Mouse (Mus musculus): ENCODE results near the gene Sspo. TPM values are rescaled to one million over a fixed set of nuclear protein-coding genes. Genes with fewer than 3 reads are reported as not detected.

Sspo gene
- total RNA-seq, 2 experiments from 2014 or later: 0.56 to 1.5 TPM

DNA sequence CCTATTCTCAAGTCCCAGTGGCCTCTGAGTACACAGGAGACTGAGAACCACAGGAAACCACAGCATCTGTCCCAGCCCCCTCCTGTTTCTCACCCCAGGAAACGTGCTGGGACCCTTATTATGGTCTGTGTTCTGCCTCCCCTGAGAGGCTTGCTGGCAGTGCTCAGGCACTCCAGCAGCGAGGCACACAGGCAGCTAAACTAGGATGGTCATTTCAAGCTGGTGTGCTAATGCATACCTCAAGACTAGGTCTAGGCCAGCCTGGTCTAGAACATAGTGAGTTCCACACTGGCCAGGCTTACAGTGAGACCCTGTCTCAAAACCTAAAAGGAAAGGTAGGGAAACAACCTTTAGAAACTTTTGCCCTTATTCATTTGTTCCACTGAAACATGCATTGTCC is 27.4 kb upstream of the Sspo start:
- TF ChIP-seq CTCF (IDR thresholded peaks at IDR 0.05): no peak
- Histone ChIP-seq H3K27ac (no peak overlapping the region), H3K4me3 (no peak overlapping the region)
- intact Hi-C loops (cut with DNase I): no loop called here
- no peak for DNase-seq (ENCODE audit: extremely low spot score in 1 of 2, low spot score in 2 of 2)

DNA sequence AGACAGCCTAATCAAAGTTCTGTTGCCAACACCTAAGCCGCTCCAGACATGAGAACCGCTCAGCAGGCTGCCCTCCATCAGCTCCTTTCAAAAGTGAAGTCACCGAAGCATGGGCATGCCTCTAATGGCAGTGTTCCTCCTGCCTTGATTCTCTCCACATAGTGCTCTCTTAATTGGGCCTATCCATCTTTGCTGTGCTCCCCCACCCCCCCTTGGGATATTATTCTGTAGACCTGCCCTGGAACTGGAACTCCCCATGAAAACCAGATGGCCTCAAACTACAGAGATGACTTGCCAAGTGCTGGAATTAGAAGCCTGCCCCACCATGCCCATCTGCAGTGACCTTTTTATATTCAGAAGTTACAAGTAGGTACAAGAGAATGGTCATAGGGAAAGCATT is 24.7 kb upstream of the Sspo start:
- H3K4me3 ChIP-seq: no peak overlapping the region
- no peak for TF ChIP-seq CTCF (IDR thresholded peaks at IDR 0.05)
- intact Hi-C loops (cut with DNase I): no loop called here
- no peak for DNase-seq (ENCODE audit: extremely low spot score in 1 of 2, low spot score in 2 of 2)
- no peak overlapping the region for H3K27ac ChIP-seq

DNA sequence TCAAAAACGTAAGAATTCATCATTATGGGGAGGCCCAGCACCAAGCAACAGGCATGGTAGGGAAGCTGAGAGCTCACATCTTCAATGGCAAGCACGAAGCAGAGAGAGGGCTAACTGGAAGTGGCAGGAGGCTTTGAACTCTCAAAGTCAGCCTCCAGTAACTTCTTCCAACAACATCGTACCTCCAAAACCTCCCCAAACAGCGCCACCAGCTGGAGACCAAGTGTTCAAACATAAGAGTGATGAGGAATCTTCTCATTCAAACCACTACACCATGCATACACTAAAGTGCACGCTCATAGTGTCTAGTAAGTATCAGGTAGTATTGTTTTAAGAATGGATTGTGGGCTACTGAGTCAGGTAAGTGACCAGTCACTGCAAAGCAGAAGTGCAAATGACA is 24.0 kb upstream of the Sspo start:
- no peak; the same call in 1 of the 2 replicates for TF ChIP-seq CTCF (IDR thresholded peaks at IDR 0.05)
- intact Hi-C loops (cut with DNase I): no loop called here
- no peak for DNase-seq (ENCODE audit: extremely low spot score in 1 of 2, low spot score in 2 of 2)
- no peak overlapping the region for H3K4me3 ChIP-seq
- no peak overlapping the region for H3K27ac ChIP-seq

GRCm38 (mm10) chr6:48426956-48427355 is 21.1 kb upstream of the Sspo start:
- DNase-seq (ENCODE audit: extremely low spot score in 1 of 2, low spot score in 2 of 2): no peak
- Histone ChIP-seq H3K27ac (no peak overlapping the region), H3K4me3 (no peak overlapping the region)
- intact Hi-C loops (cut with DNase I): no loop called here
- no peak for TF ChIP-seq CTCF (IDR thresholded peaks at IDR 0.05)

- no peak for DNase-seq (ENCODE audit: extremely low spot score in 1 of 2, low spot score in 2 of 2)
- no peak for TF ChIP-seq CTCF (IDR thresholded peaks at IDR 0.05)
- no peak overlapping the region for H3K4me3 ChIP-seq
- intact Hi-C loops (cut with DNase I): no loop called here
- no peak overlapping the region for H3K27ac ChIP-seq
These were observed 19.1 kb upstream of the Sspo start for GRCm38 (mm10) chr6:48428769-48429557.

DNA sequence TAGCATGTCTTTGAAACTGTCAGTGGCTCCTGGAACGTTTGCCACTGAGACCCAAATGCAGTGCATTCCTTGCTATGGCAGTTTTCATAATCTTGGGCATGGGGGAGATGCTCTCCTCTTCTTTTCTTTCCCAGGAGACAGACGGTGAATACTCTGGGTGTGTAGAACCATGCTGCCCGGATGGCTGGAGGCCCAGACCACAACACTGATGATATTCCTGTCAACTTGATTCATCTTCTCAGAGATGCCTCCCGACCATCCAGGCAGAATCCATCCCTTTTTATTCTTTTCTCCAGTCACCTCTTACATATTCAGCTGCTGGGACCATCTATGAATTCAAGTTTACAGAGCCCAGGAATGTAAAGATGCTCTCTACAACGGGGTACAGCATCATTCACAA is 17.3 kb upstream of the Sspo start:
- DNase-seq (ENCODE audit: extremely low spot score in 1 of 2, low spot score in 2 of 2): no peak
- intact Hi-C loops (cut with DNase I): no loop called here
- no peak overlapping the region for H3K4me3 ChIP-seq
- no peak for TF ChIP-seq CTCF (IDR thresholded peaks at IDR 0.05)
- H3K27ac ChIP-seq: no peak overlapping the region

DNA sequence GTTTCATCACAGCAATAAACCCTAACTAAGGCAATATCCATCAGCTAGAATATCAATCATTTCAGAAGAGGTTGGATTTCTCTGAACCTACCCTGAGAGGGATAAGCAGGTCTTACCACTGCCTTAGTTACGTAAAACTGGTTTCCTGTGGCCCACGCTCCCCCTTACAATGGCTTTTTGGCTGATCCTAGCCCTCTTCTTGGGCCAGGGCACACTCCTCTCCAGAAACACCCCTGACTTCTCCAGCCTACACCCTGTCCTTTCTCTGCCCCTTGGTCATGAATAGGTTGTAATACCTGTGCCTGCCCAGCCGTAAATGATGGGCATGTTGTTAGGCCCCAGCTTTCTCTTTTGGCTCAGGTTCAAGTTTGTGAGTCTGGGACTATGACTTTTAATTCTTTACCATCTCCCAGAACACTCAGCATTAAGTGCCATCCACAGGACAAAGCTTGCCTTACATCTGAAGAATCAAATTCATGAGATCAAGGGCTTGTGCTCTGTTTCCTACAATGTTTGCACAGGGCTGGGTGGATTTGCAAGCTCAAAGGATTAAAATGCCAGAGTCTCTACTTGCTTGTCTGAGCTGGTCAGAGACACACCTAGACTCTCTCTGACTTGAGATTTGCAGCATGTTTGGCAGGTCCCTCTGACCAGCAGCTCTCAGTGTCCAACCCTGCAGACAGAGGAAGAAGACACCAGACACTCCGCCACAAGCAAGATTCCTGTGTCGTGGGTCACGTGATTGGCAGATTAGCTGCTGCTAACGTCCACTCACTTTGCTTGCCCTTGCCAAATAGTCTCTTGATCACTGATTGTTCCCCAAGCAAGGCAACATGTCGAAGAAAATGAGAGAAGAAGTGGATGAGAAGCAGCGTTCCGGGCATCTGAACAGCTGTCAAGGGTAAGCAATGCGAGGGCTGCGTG is 14.9 kb upstream of the Sspo start:
- intact Hi-C loops (cut with DNase I): no loop called here
- Histone ChIP-seq H3K27ac (no peak overlapping the region), H3K4me3 (no peak overlapping the region)
- no peak for DNase-seq (ENCODE audit: extremely low spot score in 1 of 2, low spot score in 2 of 2)
- no peak; the same call in 1 of the 2 replicates for TF ChIP-seq CTCF (IDR thresholded peaks at IDR 0.05)

DNA sequence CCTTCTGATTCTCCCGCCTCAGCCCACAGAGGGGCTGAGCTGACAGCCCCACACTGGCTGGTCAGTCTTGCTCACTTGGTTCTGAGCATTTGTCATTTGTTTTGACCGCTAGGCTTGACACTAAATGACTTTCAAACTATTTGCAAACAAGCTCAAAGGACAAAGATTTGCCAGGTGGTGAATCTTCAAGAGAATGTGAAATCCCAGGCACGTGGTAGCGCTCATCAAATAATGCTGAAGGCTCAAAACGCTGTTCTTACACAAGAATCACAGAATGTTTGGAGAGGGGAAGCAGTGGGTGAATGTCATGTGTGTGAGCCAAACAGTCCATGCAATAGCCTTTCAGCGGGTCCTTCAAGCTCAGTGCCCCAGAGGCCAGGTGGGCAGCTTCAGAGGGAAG is 13.4 kb upstream of the Sspo start:
- DNase-seq (ENCODE audit: extremely low spot score in 1 of 2, low spot score in 2 of 2): no peak

GRCm38 (mm10) chr6:48435111-48435510 is 12.9 kb upstream of the Sspo start:
- Histone ChIP-seq H3K4me3 (no peak overlapping the region), H3K27ac (no peak overlapping the region)
- intact Hi-C loops (cut with DNase I): no loop called here
- TF ChIP-seq CTCF (IDR thresholded peaks at IDR 0.05): no peak
- DNase-seq (ENCODE audit: extremely low spot score in 1 of 2, low spot score in 2 of 2): no peak

More for the DNA sequence above, 13.4 kb upstream of the Sspo start:
- TF ChIP-seq CTCF (IDR thresholded peaks at IDR 0.05): no peak
- intact Hi-C loops (cut with DNase I): no loop called here
- H3K4me3 ChIP-seq: no peak overlapping the region
- H3K27ac ChIP-seq: no peak overlapping the region

GRCm38 (mm10) chr6:48435706-48436349 is 12.2 kb upstream of the Sspo start:
- no peak overlapping the region for H3K27ac ChIP-seq
- no peak for TF ChIP-seq CTCF (IDR thresholded peaks at IDR 0.05)
- H3K4me3 ChIP-seq: no peak overlapping the region
- intact Hi-C loops (cut with DNase I): no loop called here
- DNase-seq (ENCODE audit: extremely low spot score in 1 of 2, low spot score in 2 of 2): no peak

DNA sequence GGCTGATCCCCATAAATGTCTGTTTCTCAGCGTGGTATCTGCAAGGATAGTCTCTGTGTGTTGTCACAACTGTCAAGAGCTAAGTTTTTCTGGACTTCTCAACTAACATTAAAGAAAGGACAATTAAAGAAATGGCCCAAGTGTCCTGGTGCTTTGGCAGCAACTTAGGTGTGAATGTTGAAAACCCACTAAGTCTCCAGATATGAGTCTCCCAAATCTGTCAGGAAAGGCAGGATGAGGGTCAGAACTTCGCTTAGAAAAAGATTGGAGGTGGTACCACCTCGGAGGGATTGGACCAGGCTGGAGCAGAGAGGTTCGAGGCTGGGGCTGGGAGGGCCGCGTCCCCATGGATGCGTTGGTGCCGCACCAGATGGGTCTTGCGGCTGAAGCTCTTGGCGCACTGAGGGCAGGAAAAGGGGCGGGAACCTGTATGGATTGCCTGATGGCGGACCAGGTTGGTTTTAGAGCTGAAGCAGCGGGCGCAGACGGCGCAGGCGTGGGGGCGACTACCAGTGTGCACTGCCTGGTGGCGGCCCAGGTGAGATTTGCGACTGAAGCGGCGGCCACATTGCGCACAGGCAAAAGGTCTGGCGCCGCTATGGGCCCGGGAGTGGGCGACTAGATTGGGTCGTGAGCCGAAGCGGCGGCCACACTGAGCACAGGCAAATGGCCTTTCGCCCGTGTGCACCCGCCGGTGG is 10.2 kb upstream of the Sspo start:
- no peak for DNase-seq (ENCODE audit: extremely low spot score in 1 of 2, low spot score in 2 of 2)
- Histone ChIP-seq H3K4me3 (no peak overlapping the region), H3K27ac (no peak overlapping the region)
- no peak for TF ChIP-seq CTCF (IDR thresholded peaks at IDR 0.05)
- intact Hi-C loops (cut with DNase I): no loop called here
